Mouse (Mus musculus) ES-Bruce4 (cell line): Measurements from ENCODE around the gene Gfy.

Experiments
- CTCF ChIP-seq: IDR thresholded peaks from one replicate; pipeline ENCODE4 v1.8.1; 2011; ENCODE audit warnings: low read depth, low read length
- EP300 ChIP-seq: IDR thresholded peaks from 2 replicates; pipeline ENCODE4 v1.6.1; 2011; ENCODE audit warnings: low read depth, low read length; ENCODE audit not compliant: insufficient read depth
- POLR2A ChIP-seq: IDR thresholded peaks from one replicate; pipeline ENCODE4 v1.8.1; 2011; ENCODE audit warnings: low read length; ENCODE audit not compliant: insufficient read depth

- TF ChIP-seq CTCF (no peak), EP300 (no peak), POLR2A (no peak)
Measured at GRCm38 (mm10) chr7:45151303-45151702, 28.1 kb downstream of the Gfy start.
